Mouse (Mus musculus) adrenal gland, adult 2 months (tissue): ENCODE measurements around the gene Prpf40a. TPM values are rescaled to one million over a fixed set of nuclear protein-coding genes. Genes with fewer than 3 reads are reported as not detected.
A peak's percentile ranks its signal among the peaks of the same experiment; 100 is the strongest.

ENCODE experiments used
- DNase-seq: peaks from one replicate; pipeline ENCODE4 v3.0.0; 2021
- polyA plus RNA-seq: library from polyadenylated mRNA; depleted of rRNA; stranded (reverse); fragments of >200 nt; gene quantifications from 2 replicates; pipeline ENCODE4 v1.2.3, GENCODE M21; 2012; rRNA removed
- total RNA-seq, 2 experiments: library from RNA; stranded (reverse); gene quantifications; 2 replicates each; pipeline ENCODE4 v1.2.3; 2021

The Prpf40a gene
- total and polyA plus RNA-seq, 3 experiments, result 18.6 to 90.0 (median 67.6) TPM

GRCm38 (mm10) chr2:53105408-53105807 is 85.7 kb downstream of the Prpf40a start:
- DNase-seq, result no peak

GRCm38 (mm10) chr2:53102901-53103300 is 88.2 kb downstream of the Prpf40a start:
- DNase-seq, result peak; percentile 69

- DNase-seq, result peak; percentile 35
Measured at GRCm38 (mm10) chr2:53101885-53102740, 89.0 kb downstream of the Prpf40a start.

- DNase-seq, result no peak
Measured at GRCm38 (mm10) chr2:53100093-53100492, 91.0 kb downstream of the Prpf40a start.

- DNase-seq, result no peak
Measured at GRCm38 (mm10) chr2:53095489-53095888, 95.6 kb downstream of the Prpf40a start.

- DNase-seq, result no peak
Measured at GRCm38 (mm10) chr2:53095031-53095430, 96.1 kb downstream of the Prpf40a start.

GRCm38 (mm10) chr2:53088744-53089143 is 102.3 kb downstream of the Prpf40a start:
- no peak for DNase-seq

- peak; percentile 46 for DNase-seq
Measured at GRCm38 (mm10) chr2:53085617-53086202, 105.4 kb downstream of the Prpf40a start.

Other genes with a start within 250 kb of the Prpf40a start
- 10 to 100 TPM; 22.2 to 22.7 TPM for gene Arl6ip6, start 442 bp upstream of the Prpf40a start, total RNA-seq
- 9.9 and 10.1 TPM in 2 replicates for gene Arl6ip6, start 442 bp upstream of the Prpf40a start, polyA plus RNA-seq